In the genomic region with DNA sequence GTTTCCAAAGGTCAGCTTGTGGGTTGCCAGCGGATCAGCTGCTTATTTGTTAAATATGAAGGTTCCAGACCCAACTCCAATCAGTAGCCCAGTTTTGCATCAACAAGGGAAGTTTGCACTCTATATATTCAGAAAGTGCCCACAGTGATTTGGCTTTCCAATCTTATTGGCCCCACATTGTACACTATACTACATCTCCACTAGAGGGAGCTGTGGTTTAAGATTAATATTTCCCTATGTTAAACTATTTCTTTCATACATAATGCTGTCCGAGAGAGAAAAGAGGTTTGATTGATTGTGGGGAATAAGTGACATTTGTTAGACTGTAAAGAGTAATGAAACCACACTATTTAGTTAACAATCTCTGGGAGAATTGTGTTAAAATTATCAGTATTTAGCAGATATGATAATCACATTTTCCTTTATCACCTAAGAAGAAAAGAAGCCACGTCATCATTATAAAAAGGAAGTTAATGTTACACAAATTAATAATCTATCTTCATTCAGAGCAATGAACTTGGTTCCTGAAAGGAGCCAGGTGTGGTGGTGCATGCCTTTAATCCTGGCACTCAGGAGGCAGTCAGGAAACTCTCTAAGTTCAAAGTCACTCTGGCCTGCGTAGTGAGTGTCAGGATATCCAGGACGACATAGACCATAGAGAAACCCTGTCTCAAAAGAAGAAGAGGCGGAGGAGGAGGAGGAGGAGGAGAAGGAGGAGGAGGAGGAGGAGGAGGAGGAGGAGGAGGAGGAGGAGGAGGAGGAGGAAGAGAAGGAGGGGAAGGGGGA, we compare ENCODE assay signal across 9 mouse cellular contexts. TPM values are rescaled to one million over a fixed set of nuclear protein-coding genes. Genes with fewer than 3 reads are reported as not detected.
DNase-seq lines count a peak whose midpoint lies in the region; ATAC-seq and TF ChIP-seq lines count a peak whose summit lies in the region.
"Had no signal": no experiment of that assay in that cellular context is flagged by ENCODE, and none has a peak within 500 bp of the region (broad histone marks: within the 10 kb centered on the region; RNA-seq: fewer than 3 reads in every experiment).

No protein-coding gene starts in this region.

- H3K36me3 ChIP-seq in G1E (replicated peaks), result no peaks in the 10 kb centered on the region

- no peak overlapping the region for H3K27ac ChIP-seq in left cerebral cortex, adult 2 months

- peak; percentile 83 for TF ChIP-seq CTCF in left cerebral cortex, adult 2 months (IDR thresholded peaks at IDR 0.05)
- TF ChIP-seq CTCF in G1E (IDR thresholded peaks at IDR 0.05; ENCODE audit: low read depth, low read length), result peak; percentile 42; the same call in 1 of the 2 replicates

- H3K4me3 ChIP-seq in left cerebral cortex, adult 2 months, result no peak overlapping the region
- H3K4me3 ChIP-seq in G1E (ENCODE audit: low read depth, low read length), result no peak overlapping the region
- H3K4me3 ChIP-seq: megakaryocyte, embryonic 14.5 days had no signal

- H3K4me1 ChIP-seq in G1E (ENCODE audit: insufficient read depth, low read depth, low read length), result no peaks in the 10 kb centered on the region

- peak; percentile 61; the same call in 1 of the 2 replicates for ATAC-seq in G1E (ENCODE audit: extremely low read depth, insufficient number of reproducible peaks, low FRiP score, poor library complexity, severe bottlenecking)
- ATAC-seq in megakaryocyte, adult 5-6 weeks (ENCODE audit: poor library complexity, severe bottlenecking), result peak; percentile 85

- DNase-seq in left cerebral cortex, adult 2 months (ENCODE audit: extremely low spot score in 1 of 2, low spot score in 2 of 2), result no peak
- no peak for DNase-seq in left cerebral cortex, adult 18-20 months (ENCODE audit: low spot score in 2 of 2)
- peak; percentile 16 for DNase-seq in G1E (ENCODE audit: low spot score)
- peak; percentile 5 for DNase-seq in c-Kit-positive CD71-positive TER-119-positive erythroid progenitor cells, embryonic 14.5 days (ENCODE audit: low spot score)
- no peak for DNase-seq in gastrocnemius, postnatal 10 days
- DNase-seq in cerebellum, adult 11-12 months, result no peak
- no peak for DNase-seq in adrenal gland, adult 2 months

- intact Hi-C loops in left cerebral cortex, adult 2 months (cut with DNase I), result loop anchor here (1.0 to 10.0 kb wide), 2 partner anchors 82 to 732 kb away; no protein-coding TSS in a partner anchor

- no peaks in the 10 kb centered on the region for H3K9me3 ChIP-seq in G1E (replicated peaks)
- H3K9me3 ChIP-seq: megakaryocyte, embryonic 14.5 days had no signal

- H3K27me3 ChIP-seq in G1E (ENCODE audit: insufficient read depth, low read length), result peaks cover 8% of the 10 kb centered on the region; the same call in 1 of the 2 replicates

RNA-seq across cellular contexts. Expression of gene Arl4a, which starts 44.8 kb away (rescaled TPM):
- 10 to 100 TPM; 39.2 to 50.8 TPM for total RNA-seq in left cerebral cortex, adult 2 months (2021)
- 10 to 100 TPM; 36.7 to 42.7 TPM for total RNA-seq in left cerebral cortex, adult 18-20 months (2021)
- total RNA-seq in G1E (2014; fragmentation: Nextera tagmentation) (96.3 and 122 TPM in 2 replicates), G1E (2017) (68.4 and 77.0 TPM in 2 replicates)
- polyA plus RNA-seq in G1E (2012), result 88.6 and 94.5 TPM in 2 replicates
- total RNA-seq in megakaryocyte, adult 5-6 weeks (2015), result 11.3 and 16.7 TPM in 2 replicates
- 9.3 and 9.9 TPM in 2 replicates for total RNA-seq in megakaryocyte, adult 5-6 weeks (2017)
- 10 to 100 TPM; 22.0 to 23.3 TPM for total RNA-seq in gastrocnemius, postnatal 10 days (2021)
- total RNA-seq in adrenal gland, adult 2 months (2021), result 10 to 100 TPM; 91.3 to 99.1 TPM
- polyA plus RNA-seq in adrenal gland, adult 2 months (2012; rRNA removed), result 6.8 and 9.9 TPM in 2 replicates

RNA-seq across cellular contexts. Expression of gene Scin, which starts 51.4 kb away (rescaled TPM):
- not detected for total RNA-seq in left cerebral cortex, adult 2 months (2021)
- under 1 TPM in 1 of 2 experiments, not detected in 1; 0.14 TPM for total RNA-seq in left cerebral cortex, adult 18-20 months (2021)
- total RNA-seq in G1E (2014; fragmentation: Nextera tagmentation) (0.30 TPM in 1 of 2 replicates, not detected in the other), G1E (2017) (not detected in 2 replicates)
- polyA plus RNA-seq in G1E (2012), result not detected in 2 replicates
- total RNA-seq in megakaryocyte, adult 5-6 weeks (2015), result 0.09 and 0.78 TPM in 2 replicates
- 1.2 and 1.4 TPM in 2 replicates for total RNA-seq in megakaryocyte, adult 5-6 weeks (2017)
- 1 to 10 TPM in 1 of 2 experiments, under 1 TPM in 1; 0.82 to 1.3 TPM for total RNA-seq in gastrocnemius, postnatal 10 days (2021)
- total RNA-seq in adrenal gland, adult 2 months (2021), result 1 to 10 TPM; 1.0 to 1.6 TPM
- polyA plus RNA-seq in adrenal gland, adult 2 months (2012; rRNA removed), result 0.49 and 0.59 TPM in 2 replicates

Comparison
In these comparisons a context has a peak if more than half of its experiments do, and no peak if none do; other contexts are left out.
1. DNase-seq: peak in G1E (single experiment) and c-Kit-positive CD71-positive TER-119-positive erythroid progenitor cells, embryonic 14.5 days (single experiment); none in left cerebral cortex, adult 2 months (0 of 2), left cerebral cortex, adult 18-20 months (0 of 2), gastrocnemius, postnatal 10 days (single experiment), cerebellum, adult 11-12 months (single experiment) and adrenal gland, adult 2 months (single experiment).